Mouse (Mus musculus) heart, adult 8-10 months (tissue): Measurements from ENCODE around the gene Pafah1b3. TPM values are rescaled to one million over a fixed set of nuclear protein-coding genes. Genes with fewer than 3 reads are reported as not detected.

Source experiments
- total RNA-seq, 4 experiments: library from RNA; stranded (reverse); gene quantifications; 2 replicates each; pipeline ENCODE4 v1.2.4; 2022

The Pafah1b3 gene
- total RNA-seq, 4 experiments from 2014 or later: 3.9 to 4.6 (median 3.9) TPM

Other genes starting within 250 kb of the Pafah1b3 start
- 1 to 10 TPM; 3.7 to 4.5 (median 3.8) TPM for gene Grik5, start 225.6 kb downstream of the Pafah1b3 start, total RNA-seq
- 10 to 100 TPM in 1 of 4 experiments, 1 to 10 TPM in 3; 7.9 to 10.0 (median 9.0) TPM for gene Zfp574, start 225.4 kb downstream of the Pafah1b3 start, total RNA-seq
- gene Pou2f2, start 118.3 kb downstream of the Pafah1b3 start, total RNA-seq: under 1 TPM; 0.49 to 0.72 (median 0.55) TPM
- gene Dedd2, start 77.4 kb downstream of the Pafah1b3 start, total RNA-seq: 10 to 100 TPM; 14.0 to 23.0 (median 17.2) TPM
- 10 to 100 TPM in 2 of 4 experiments, 1 to 10 TPM in 2; 9.0 to 12.3 (median 9.9) TPM for gene Zfp526, start 76.6 kb downstream of the Pafah1b3 start, total RNA-seq
- gene Gsk3a, start 60.1 kb downstream of the Pafah1b3 start, total RNA-seq: 10 to 100 TPM; 66.1 to 71.3 (median 68.3) TPM
- gene Erf, start 47.2 kb downstream of the Pafah1b3 start, total RNA-seq: 10 to 100 TPM; 17.2 to 22.5 (median 21.2) TPM
- gene Cic, start 30.3 kb downstream of the Pafah1b3 start, total RNA-seq: 10 to 100 TPM; 52.0 to 71.5 (median 59.6) TPM
- gene Prr19, start 3.4 kb upstream of the Pafah1b3 start, total RNA-seq: not detected
- under 1 TPM in 1 of 4 experiments, not detected in 3; 0.14 TPM for gene Tmem145, start 8.1 kb upstream of the Pafah1b3 start, total RNA-seq
- 10 to 100 TPM; 33.9 to 35.8 (median 34.8) TPM for gene Megf8, start 19.2 kb upstream of the Pafah1b3 start, total RNA-seq
- gene Cnfn, start 71.7 kb upstream of the Pafah1b3 start, total RNA-seq: not detected
- 10 to 100 TPM; 34.3 to 45.6 (median 40.1) TPM for gene Lipe, start 100.7 kb upstream of the Pafah1b3 start, total RNA-seq
- gene Cxcl17, start 114.9 kb upstream of the Pafah1b3 start, total RNA-seq: not detected
- 10 to 100 TPM; 10.7 to 13.9 (median 12.5) TPM for gene Ceacam1, start 179.6 kb upstream of the Pafah1b3 start, total RNA-seq
- gene Ceacam2, start 241.9 kb upstream of the Pafah1b3 start, total RNA-seq: 1 to 10 TPM; 1.9 to 2.4 (median 2.1) TPM